Mouse (Mus musculus) brain, embryonic 14.5 days (tissue): Measurements from ENCODE around the gene Cntn3. TPM values are rescaled to one million over a fixed set of nuclear protein-coding genes. Genes with fewer than 3 reads are reported as not detected.

ENCODE experiments used
- DNase-seq: peaks from one replicate; pipeline ENCODE4 v3.0.0-alpha.2; 2011; ENCODE audit warnings: low read depth
- CTCF ChIP-seq: fragments of 200-500 bp; IDR thresholded peaks from 2 replicates; pipeline ENCODE4 v1.5.1; 2012; ENCODE audit warnings: inconsistent platforms, mild to moderate bottlenecking, moderate library complexity, borderline replicate concordance; ENCODE audit not compliant: insufficient read depth, insufficient read length; ENCODE audit errors: extremely low read depth
- POLR2A ChIP-seq: fragments of 200-500 bp; IDR thresholded peaks from 2 replicates; pipeline ENCODE4 v1.6.1; 2012; ENCODE audit warnings: mild to moderate bottlenecking, inconsistent platforms, borderline replicate concordance; ENCODE audit not compliant: poor library complexity, insufficient read depth, insufficient read length, severe bottlenecking; ENCODE audit errors: extremely low read depth
- polyA plus RNA-seq: library from polyadenylated mRNA; depleted of rRNA; stranded (reverse); fragments of >200 nt; gene quantifications from 2 replicates; pipeline ENCODE4 v1.2.3, GENCODE M21; 2012

The Cntn3 gene
- polyA plus RNA-seq, 1 experiment, result 4.5 TPM

GRCm38 (mm10) chr6:102438353-102438752 lies 134.5 kb downstream of the Cntn3 start:
- TF ChIP-seq CTCF, result no peak
- TF ChIP-seq POLR2A, result no peak
- DNase-seq, result no peak

- TF ChIP-seq POLR2A (no peak), CTCF (no peak)
- no peak for DNase-seq
Observed at GRCm38 (mm10) chr6:102427549-102427948, 145.4 kb downstream of the Cntn3 start.

- TF ChIP-seq POLR2A, result no peak
- DNase-seq, result peak; percentile 63
Observed at GRCm38 (mm10) chr6:102421781-102422180, 151.1 kb downstream of the Cntn3 start.

GRCm38 (mm10) chr6:102388590-102388989 lies 184.3 kb downstream of the Cntn3 start:
- no peak for DNase-seq
- TF ChIP-seq POLR2A (no peak), CTCF (no peak)

- no peak for TF ChIP-seq POLR2A
- DNase-seq, result peak; percentile 58
Observed at GRCm38 (mm10) chr6:102372112-102372511, 200.8 kb downstream of the Cntn3 start.

- DNase-seq, result no peak
- no peak for TF ChIP-seq POLR2A
- TF ChIP-seq CTCF, result no peak
Observed at GRCm38 (mm10) chr6:102363880-102364279, 209.0 kb downstream of the Cntn3 start.

- peak; percentile 36 for DNase-seq
- TF ChIP-seq CTCF (no peak), POLR2A (no peak)
Observed at GRCm38 (mm10) chr6:102363291-102363832, 209.5 kb downstream of the Cntn3 start.

- TF ChIP-seq POLR2A, result no peak
- no peak for TF ChIP-seq CTCF
- DNase-seq, result no peak
Observed at GRCm38 (mm10) chr6:102332144-102332543, 240.8 kb downstream of the Cntn3 start.

- TF ChIP-seq POLR2A (no peak), CTCF (no peak)
- no peak for DNase-seq
Observed at GRCm38 (mm10) chr6:102326711-102327110, 246.2 kb downstream of the Cntn3 start.

- no peak for TF ChIP-seq CTCF
- no peak for TF ChIP-seq POLR2A
- peak; percentile 75 for DNase-seq
Observed at GRCm38 (mm10) chr6:102322614-102323284, 250.2 kb downstream of the Cntn3 start.

GRCm38 (mm10) chr6:102319755-102320154 lies 253.1 kb downstream of the Cntn3 start:
- TF ChIP-seq POLR2A (no peak), CTCF (no peak)
- no peak for DNase-seq

GRCm38 (mm10) chr6:102282889-102283288 lies 290.0 kb downstream of the Cntn3 start:
- TF ChIP-seq CTCF, result no peak
- TF ChIP-seq POLR2A, result no peak

More at GRCm38 (mm10) chr6:102282889-102283288, 290.0 kb downstream of the Cntn3 start:
- DNase-seq, result peak; percentile 12
